Comparison of ENCODE assay signal across 8 mouse cellular contexts in genomic region chr4:106840651-106841145, GRCm38 (mm10). TPM values are rescaled to one million over a fixed set of nuclear protein-coding genes. Genes with fewer than 3 reads are reported as not detected.
DNase-seq lines count a peak whose midpoint lies in the region; ATAC-seq and TF ChIP-seq lines count a peak whose summit lies in the region.

No protein-coding gene starts in this region.

- TF ChIP-seq CTCF in brain, embryonic 14.5 days (IDR thresholded peaks at IDR 0.05; ENCODE audit: borderline replicate concordance, extremely low read depth, insufficient read depth, insufficient read length): no peak

- H3K4me2 ChIP-seq in kidney, embryonic 15.5 days: peak overlapping the region; percentile 100
- peak overlapping the region; percentile 100 for H3K4me2 ChIP-seq in hindbrain, embryonic 13.5 days
- peak overlapping the region; percentile 100 for H3K4me2 ChIP-seq in midbrain, embryonic 15.5 days

- WGBS in kidney, embryonic 15.5 days: 30% methylated on average over 6 of the region's 6 CpGs
- 15% methylated on average over 6 of the region's 6 CpGs for WGBS in hindbrain, embryonic 13.5 days
- WGBS in midbrain, embryonic 15.5 days: 5% methylated on average over 6 of the region's 6 CpGs

- ATAC-seq in kidney, embryonic 15.5 days (replicated peaks; ENCODE audit: low FRiP score): no peak
- ATAC-seq in hindbrain, embryonic 13.5 days (ENCODE audit: low FRiP score): no peak
- ATAC-seq in midbrain, embryonic 15.5 days (replicated peaks): no peak

- peak overlapping the region; percentile 60 for H3K9ac ChIP-seq in kidney, embryonic 15.5 days
- peak overlapping the region; percentile 75 for H3K9ac ChIP-seq in hindbrain, embryonic 13.5 days
- peak overlapping the region; percentile 63 for H3K9ac ChIP-seq in midbrain, embryonic 15.5 days

- no peak for DNase-seq in kidney, postnatal 10 days
- peak; percentile 48 for DNase-seq in brain, embryonic 14.5 days (ENCODE audit: low read depth)
- DNase-seq in right cerebral cortex, postnatal 10 days (ENCODE audit: low spot score in 2 of 2): no peak
- DNase-seq in adrenal gland, postnatal 25 days: no peak
- no peak for DNase-seq in right cerebral cortex, adult 18-20 months

- peaks cover 65% of the 10 kb centered on the region for H3K4me1 ChIP-seq in kidney, embryonic 15.5 days
- H3K4me1 ChIP-seq in hindbrain, embryonic 13.5 days (replicated peaks): peaks cover 64% of the 10 kb centered on the region
- H3K4me1 ChIP-seq in midbrain, embryonic 15.5 days: peaks cover 52% of the 10 kb centered on the region

- no peak for TF ChIP-seq POLR2A in brain, embryonic 14.5 days (IDR thresholded peaks at IDR 0.05; ENCODE audit: borderline replicate concordance, extremely low read depth, insufficient read depth, insufficient read length, poor library complexity, severe bottlenecking)

- peaks cover 4% of the 10 kb centered on the region; the same call in 1 of the 2 replicates for H3K27me3 ChIP-seq in kidney, embryonic 15.5 days
- H3K27me3 ChIP-seq in hindbrain, embryonic 13.5 days: no peaks in the 10 kb centered on the region
- H3K27me3 ChIP-seq in midbrain, embryonic 15.5 days (replicated peaks): no peaks in the 10 kb centered on the region

- H3K4me3 ChIP-seq in kidney, embryonic 15.5 days (replicated peaks): peak overlapping the region; percentile 61
- H3K4me3 ChIP-seq in hindbrain, embryonic 13.5 days: peak overlapping the region; percentile 55
- H3K4me3 ChIP-seq in midbrain, embryonic 15.5 days: peak overlapping the region; percentile 48

- H3K27ac ChIP-seq in kidney, embryonic 15.5 days: peak overlapping the region; percentile 98
- H3K27ac ChIP-seq in hindbrain, embryonic 13.5 days: peak overlapping the region; percentile 100
- H3K27ac ChIP-seq in midbrain, embryonic 15.5 days: peak overlapping the region; percentile 99

- H3K9me3 ChIP-seq in kidney, embryonic 15.5 days (replicated peaks): no peaks in the 10 kb centered on the region
- H3K9me3 ChIP-seq in hindbrain, embryonic 13.5 days: no peaks in the 10 kb centered on the region
- no peaks in the 10 kb centered on the region for H3K9me3 ChIP-seq in midbrain, embryonic 15.5 days

- no peaks in the 10 kb centered on the region for H3K36me3 ChIP-seq in kidney, embryonic 15.5 days
- no peaks in the 10 kb centered on the region for H3K36me3 ChIP-seq in hindbrain, embryonic 13.5 days
- H3K36me3 ChIP-seq in midbrain, embryonic 15.5 days (replicated peaks): no peaks in the 10 kb centered on the region

RNA-seq across cellular contexts. Expression of gene Acot11, which starts 35.9 kb away (rescaled TPM):
- polyA plus RNA-seq in kidney, embryonic 15.5 days (2015; fragmentation: Nextera tagmentation; extraction: Ambion mirVana): 2.7 and 3.7 TPM in 2 replicates
- 1.4 and 2.0 TPM in 2 replicates for polyA plus RNA-seq in brain, embryonic 14.5 days (2012; rRNA removed)
- polyA plus RNA-seq in hindbrain, embryonic 13.5 days (2015; fragmentation: Nextera tagmentation; extraction: Ambion mirVana): 1.3 and 1.5 TPM in 2 replicates
- polyA plus RNA-seq in midbrain, embryonic 15.5 days (2015; fragmentation: Nextera tagmentation; extraction: Ambion mirVana): 2.2 TPM in 2 replicates
- 32.5 and 50.9 TPM in 2 replicates for total RNA-seq in adrenal gland, postnatal 25 days (2021)
